Mouse (Mus musculus): ENCODE data around the gene Gm10401. TPM values are rescaled to one million over a fixed set of nuclear protein-coding genes. Genes with fewer than 3 reads are reported as not detected.
"Not testable (repeated sequence)": the region's sequence is repeated elsewhere in the genome, so short reads cannot be mapped to it uniquely, and the experiment has no call there.

Gm10401 gene
- total RNA-seq, 2 experiments from 2014 or later: not detected

DNA sequence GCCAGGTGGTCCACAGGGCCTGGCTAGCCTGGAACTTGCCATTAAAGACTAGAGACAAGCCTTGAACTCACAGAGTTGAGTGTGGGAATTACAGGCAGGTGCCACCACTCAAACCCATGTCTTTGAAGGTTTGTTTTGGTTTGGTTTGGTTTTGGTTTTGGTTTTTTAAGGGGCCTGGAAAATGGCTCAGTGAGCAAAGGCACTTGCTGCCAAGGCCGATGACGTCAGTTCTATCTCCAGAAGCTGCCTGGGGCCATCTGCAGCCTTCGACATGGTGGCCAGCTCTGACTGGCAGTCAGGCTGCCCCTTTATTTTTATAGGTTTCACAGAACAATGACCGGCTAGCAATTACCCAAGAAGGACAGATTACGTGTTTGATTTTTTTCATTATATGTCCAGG is 22.9 kb upstream of the Gm10401 start:
- intact Hi-C loops (cut with DNase I): no loop called here
- DNase-seq: no peak

DNA sequence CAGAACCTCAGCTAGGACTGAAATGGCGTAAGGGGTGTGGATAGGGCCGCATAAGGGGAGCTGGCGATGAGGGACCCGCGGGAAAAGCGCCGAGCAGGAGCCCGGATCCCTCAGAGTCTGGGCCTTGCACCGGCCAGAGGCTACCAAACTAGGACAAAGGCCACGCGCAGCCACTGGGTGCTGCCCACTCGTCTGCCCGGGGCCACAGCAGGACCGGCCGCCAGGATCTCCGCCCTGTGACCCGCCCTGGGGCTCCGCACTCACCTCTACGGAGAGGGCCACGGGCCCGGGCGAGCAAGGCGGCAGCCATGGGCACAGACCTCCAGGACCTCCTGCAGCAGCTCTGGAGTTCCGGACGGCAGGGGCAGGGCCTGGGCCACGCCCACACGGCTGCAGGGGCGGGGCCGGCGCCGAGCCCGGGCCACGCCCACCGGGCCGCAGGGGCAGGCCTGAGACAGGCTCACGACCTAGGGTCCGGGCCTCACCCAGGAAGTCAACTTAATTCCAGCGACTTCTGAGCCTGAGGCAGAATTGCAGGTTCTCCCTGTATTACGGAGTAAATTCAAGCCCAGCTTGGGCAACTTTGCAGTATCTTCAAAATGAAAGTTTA is 21.0 kb upstream of the Gm10401 start, which contains the start of gene Acads:
Gene Acads, minus strand, starts transcription at position 386 of the 610 bp plus-strand sequence.
- intact Hi-C loops (cut with DNase I): no loop called here
- DNase-seq: peak; percentile 88 to 90

DNA sequence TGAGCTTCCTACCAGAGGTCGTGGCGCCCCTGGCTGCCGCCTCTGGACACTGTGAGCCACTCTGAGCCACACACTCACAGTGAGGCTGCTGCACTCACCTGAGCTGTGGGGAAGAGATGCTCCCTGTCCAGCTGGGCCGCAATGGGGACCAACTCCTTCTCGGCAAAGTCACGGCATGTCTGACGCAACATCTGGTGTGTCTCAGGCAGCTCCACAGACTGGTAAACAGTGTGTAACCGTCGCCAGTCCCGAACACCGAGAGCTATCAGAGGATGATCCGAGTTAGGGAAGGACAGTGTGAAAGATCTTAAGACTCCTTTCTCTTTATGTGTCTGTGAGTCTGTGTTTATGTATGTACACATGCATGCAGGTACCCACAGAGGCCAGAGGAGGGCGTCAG is 19.4 kb upstream of the Gm10401 start:
- DNase-seq: no peak
- intact Hi-C loops (cut with DNase I): no loop called here

DNA sequence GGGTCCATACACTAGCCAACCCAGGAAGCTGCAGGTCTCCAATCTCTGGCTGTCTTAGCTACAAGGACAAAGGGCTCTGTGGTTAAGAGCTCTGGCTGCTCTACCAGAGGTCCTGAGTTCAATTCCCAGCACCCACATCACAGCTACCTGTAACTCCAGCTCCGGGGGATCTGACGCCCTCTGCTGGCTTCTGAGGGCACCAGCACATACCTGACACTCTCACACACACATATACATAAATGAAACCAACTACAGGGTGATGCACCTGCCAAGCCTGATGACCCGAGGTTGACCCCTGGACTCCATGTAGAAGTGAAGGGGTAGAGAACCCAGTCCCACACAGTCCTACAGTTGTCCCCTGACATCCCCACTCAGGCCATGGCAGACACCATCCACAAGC is 18.3 kb upstream of the Gm10401 start:
- intact Hi-C loops (cut with DNase I): no loop called here
- DNase-seq: no peak

DNA sequence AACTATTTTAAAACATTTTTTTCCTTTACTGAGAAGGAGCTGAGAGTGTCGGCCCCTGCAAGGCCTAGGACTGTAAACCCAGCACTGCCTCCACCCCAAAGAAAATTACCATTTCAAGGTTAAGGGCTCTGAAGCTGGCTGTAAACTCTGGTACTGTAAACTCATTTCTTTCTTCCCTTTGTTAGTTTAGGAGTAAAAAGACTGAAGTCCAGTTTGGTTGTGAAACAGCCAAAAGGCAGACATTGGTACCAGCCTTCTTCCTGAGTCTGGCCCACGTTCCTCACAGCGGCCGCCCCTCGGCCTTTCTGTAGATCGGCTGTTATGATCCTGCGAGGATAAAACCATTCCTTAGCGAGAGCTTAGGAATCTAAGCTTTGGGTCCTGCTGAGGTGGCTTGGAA is 16.4 kb upstream of the Gm10401 start:
- no peak for DNase-seq
- intact Hi-C loops (cut with DNase I): no loop called here

DNA sequence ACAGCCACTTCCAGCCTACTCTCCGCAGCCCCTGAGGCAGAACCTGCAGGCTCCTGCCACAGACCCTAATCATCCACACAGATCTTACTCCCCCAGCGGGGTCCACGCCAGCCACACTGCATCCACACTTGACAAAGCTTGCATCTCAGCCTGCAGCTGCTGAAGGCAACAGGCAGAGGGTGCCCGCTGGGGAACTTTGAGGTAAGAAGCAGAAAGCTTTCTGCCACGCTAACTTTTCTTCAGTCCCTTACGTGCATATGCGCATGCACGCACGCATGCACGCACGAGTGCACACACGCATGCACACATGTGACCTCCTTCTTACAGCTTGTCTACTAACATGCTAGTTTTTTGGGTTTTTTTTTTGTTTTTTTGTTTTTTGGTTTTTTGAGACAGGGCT is 15.1 kb upstream of the Gm10401 start:
- intact Hi-C loops (cut with DNase I): no loop called here
- DNase-seq: no peak

DNA sequence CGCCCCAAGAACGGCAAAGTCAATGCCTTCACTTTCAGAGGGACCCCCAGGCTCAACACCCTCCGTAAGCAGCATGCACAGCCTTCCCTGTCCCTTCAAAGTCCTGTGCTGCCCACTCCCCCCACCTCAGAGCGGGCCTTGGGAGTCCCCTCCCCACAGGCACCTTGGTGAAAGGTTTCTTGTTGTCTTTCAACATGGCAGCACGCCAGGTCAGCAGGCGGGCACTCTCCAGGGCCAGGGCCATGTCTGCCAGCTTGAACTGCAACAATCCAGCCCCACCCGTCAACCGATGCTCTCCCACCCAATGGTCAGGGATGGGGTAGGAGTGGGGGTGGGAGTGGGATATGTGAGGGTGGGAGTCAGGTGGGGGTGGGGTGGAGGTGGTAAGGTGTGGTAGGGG is 13.1 kb upstream of the Gm10401 start:
- DNase-seq: peak in 1 of 2 experiments; percentile 35

DNA sequence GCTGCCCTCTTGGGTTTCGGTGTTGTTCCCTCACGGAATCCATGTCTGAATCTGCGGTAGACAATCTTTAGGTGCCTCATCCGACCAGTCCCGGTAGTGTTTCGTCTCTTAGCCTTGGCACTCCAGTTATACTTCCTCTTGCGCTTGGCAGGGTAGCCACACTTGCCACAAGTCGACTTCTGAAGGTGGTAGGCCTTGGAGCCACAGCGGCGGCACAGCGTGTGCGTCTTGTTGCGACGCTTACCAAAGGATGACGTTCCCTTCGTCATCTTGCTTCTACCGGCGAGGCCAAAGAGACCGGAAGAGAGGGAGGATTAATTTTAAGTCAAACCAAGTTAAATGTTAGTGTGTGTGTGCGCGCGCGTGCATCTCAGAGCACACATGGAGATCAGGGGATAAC is 5.2 kb upstream of the Gm10401 start:
- DNase-seq; intact Hi-C loops (cut with DNase I): not testable (repeated sequence)

More for the DNA sequence above, 13.1 kb upstream of the Gm10401 start:
- intact Hi-C loops (cut with DNase I): no loop called here

DNA sequence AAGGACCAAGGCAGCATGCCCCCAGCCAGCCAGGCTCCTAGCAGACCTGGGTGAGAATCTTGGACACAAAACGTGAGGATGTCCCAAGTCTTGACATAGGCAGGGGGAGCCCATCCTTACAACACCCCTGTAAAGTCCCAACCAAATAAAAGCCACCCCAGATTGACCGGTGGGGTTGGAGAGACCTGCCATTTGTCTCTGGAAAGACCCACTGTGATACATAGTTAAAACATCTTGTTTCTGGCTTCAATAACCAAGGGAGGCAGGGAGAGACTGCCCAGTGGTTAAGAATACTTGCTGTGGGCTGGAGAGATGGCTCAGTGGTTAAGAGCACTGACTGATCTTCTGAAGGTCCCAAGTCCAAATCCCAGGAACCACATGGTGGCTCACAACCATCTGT is 4.1 kb upstream of the Gm10401 start:
- DNase-seq: no peak
- intact Hi-C loops (cut with DNase I): no loop called here

DNA sequence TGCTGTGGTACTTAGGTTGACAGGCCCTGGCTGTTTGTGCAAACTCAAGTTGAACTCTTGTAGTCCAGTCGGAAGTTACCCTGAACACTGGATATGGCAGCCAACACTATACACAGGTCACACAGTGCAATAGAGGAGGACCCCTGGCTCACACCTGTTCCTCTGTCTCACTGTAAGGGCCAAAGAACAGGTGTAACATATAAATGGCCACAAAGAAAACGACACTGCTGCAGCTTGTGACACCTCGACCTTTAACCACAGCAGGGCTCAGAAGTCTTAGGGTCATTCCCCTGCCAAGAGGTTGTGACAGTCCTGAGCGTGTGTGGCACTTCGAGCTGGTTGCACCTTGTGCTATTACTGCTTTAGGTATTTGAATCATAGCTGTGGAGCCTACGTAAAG is 2.4 kb upstream of the Gm10401 start:
- DNase-seq: no peak
- intact Hi-C loops (cut with DNase I): no loop called here

DNA sequence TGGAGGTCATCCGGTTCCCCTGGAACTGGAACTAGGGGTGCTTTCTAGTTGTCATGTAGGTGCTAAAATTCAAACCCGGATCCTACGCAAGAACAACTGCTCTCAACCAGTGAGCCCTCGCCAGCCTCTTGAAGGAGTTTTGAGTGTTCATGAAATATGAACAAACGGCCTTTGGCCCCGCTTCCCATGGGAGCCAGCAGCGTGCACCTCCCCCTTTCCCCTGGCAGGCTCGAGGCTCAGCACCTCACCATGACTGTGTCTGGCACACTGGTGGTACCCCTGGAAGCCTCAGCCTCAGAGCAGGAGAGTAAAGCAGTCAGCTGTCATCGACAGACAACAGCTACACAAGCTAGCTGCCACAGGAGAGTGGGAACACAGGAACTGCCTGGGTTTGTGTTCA is 1.9 kb upstream of the Gm10401 start:
- peak; percentile 16 to 24 for DNase-seq

DNA sequence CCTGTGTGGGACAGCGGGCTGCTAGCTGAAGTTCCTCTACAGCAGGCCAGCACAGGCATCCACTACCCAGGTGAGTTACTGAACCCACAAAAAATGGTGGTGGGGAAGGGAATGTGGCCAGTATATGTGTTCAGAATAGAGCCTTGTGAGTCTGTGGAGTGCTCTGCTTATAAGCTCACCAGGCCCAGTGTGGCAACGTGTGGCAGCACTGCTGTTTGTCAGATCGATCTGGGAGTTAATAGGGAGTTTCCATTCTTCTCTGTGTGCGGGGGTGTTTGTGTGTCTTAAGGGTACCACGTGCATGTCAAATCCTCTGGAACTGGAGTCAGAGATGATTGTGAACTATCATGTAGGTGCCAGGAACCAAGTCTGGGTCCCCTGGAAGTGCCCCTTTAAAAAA is 1.4 kb upstream of the Gm10401 start:
- intact Hi-C loops (cut with DNase I): no loop called here
- no peak for DNase-seq

More for the DNA sequence above, 1.9 kb upstream of the Gm10401 start:
- intact Hi-C loops (cut with DNase I): no loop called here

DNA sequence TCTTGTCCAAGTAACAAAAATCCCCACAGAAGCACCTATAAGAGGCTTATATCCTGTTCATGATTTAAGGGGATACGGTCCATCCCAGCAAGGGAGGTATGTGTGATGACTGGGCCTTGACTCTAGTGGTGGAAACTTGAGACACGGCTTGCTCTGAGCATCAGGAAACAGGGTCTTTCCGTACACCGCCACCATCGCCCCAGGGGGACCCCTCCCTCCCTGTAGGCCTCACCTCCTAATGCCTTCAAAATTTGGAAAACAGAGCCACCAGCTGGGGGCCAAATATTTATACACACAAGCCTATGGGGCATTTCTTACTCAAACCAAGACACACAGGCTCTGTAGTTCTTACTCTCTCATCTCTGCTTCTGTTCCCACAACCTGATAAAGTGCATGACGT is 6.3 kb downstream of the Gm10401 start:
- no peak for DNase-seq
- intact Hi-C loops (cut with DNase I): no loop called here

DNA sequence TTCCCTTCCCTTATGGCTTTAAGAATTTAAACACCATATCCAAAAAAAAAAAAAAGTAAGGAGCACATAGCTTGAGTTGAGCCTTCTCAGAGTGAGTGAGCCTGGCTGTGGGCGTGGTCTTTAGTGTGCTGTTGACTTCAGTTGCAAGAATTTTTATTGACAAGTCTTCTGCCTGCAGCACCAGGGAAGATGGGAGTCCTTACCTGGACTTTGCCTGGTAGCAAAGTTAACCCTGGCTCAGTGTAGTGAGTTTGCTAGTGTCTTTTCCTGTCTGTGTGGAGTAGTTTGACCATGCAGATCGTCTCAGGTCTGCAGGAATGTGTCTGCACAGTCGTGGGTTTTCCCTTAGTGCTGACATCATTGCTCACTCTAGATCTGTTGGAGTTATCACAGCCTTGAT is 7.1 kb downstream of the Gm10401 start:
- DNase-seq: no peak
- intact Hi-C loops (cut with DNase I): no loop called here

DNA sequence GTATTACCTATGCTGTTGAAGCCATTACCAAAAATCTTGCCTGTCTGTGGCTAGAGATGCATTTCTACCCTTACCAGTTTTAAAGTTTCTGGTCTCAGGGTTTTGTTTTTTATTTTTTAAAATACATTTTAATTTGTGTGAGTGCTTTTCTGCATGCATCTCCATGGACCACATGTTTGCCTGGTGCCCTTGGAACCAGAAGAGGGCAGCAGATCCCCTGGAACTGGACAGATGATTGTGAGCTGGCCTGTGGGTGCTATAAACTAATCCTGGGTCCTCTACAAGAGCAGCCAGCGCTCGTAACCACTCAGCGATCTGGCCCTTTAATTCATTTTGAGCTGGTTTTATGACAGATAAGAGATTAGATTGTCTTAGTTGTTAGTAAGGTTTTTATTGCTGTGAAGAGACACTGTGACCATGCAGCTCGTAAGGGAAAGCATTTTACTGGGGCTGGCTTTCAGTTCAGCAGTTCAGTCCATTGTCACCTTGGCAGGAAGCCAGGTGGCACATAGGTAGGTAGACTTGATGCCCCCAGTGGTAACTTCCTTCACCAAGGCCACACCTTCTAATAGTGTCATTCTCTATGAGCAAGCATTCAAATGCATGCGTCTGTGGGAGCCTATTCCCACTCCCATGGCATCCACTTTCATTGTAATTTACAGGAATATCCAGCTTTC is 8.4 kb downstream of the Gm10401 start:
- DNase-seq: no peak
- intact Hi-C loops (cut with DNase I): no loop called here

DNA sequence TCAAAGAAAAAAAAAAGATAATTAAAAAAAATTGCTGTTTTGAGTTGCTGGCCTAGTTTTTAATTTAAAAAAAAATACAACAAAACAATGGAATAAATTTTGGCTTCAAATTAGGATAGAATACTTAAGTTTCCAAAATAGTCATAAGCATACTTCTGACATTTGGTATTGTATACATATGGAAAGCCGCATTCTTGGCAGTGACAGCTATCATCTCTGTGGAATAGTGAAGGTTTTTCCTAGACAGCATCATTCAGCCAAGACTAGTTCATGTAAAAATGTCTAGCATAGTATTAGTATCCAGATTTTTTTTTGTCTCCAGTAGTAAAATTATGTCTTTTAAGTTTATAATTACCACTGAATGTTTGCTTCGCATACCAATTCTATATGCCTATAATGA is 12.4 kb downstream of the Gm10401 start:
- no peak for DNase-seq
- intact Hi-C loops (cut with DNase I): no loop called here

DNA sequence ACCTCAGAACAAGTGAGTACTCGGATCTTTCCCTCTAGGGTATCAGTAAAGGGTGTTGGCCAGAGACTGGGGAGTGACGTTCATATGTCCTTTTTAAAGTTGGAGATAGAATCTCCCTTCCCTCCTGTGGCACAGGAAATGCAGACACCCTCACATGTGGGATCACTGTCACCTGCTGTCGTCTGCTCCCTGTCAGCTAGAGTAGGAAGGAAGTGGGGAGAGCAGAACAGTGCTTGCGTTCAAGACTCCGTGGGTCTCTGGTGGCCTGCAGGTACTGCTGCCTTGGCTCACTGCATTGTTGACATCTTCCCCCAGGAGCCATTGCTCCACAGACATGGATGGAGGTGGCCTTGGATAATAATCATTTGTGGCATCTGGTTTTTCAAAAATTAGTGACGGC is 14.6 kb downstream of the Gm10401 start:
- no peak for DNase-seq

DNA sequence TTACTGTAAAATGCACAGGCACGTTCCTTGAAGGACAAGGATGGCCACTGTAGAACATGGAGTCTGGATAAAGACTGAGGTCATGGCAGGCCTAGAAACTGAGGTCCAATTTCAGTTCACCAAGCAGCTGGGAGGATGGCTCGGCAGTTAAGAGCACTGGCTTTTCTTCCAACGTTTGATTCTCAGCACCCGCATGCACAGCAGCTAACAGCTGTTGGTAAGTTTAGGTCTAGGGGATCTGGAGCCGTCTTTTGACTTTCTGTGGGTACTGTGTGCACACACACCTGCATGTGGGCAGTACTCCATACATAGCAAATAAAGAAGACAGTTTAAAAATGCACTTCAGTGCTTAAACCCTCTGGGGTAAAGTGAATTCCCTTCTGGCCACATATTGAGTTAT is 16.5 kb downstream of the Gm10401 start:
- DNase-seq: no peak
- intact Hi-C loops (cut with DNase I): no loop called here

More for the DNA sequence above, 14.6 kb downstream of the Gm10401 start:
- intact Hi-C loops (cut with DNase I): no loop called here

DNA sequence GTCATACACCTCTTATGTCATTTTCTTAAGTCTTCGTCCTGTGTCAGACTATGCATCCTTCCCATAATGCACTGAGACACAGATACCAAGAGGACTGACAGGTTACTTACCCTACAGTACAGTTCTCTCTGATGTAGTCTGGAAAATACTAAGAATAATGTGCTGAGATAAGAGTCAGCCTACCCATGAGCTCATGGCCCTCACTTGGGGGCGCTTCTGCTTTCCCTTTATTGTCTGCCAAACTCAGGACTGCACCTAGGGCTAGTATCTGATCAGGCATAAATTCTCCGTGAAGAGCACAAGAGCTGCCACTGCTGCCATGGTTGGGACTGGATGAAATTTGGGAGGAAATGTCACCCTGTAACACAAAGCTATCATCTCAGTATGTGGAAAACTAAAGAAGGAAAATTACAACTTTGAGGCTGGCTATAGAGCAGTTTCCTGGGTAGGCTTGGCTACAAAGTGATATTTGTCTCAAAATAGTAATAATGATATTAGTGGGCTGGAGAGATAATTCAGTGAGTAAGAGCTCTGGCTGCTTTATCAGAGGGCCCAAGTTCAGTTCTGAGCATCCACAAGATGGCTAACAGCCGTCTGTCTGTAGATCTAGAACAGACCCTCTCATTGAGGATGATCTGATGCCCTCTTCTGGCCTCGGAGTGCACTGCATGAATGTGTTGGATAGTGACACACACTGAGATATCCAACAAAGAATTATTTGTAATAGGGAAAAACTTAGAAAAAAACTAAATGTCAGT is 21.8 kb downstream of the Gm10401 start:
- intact Hi-C loops (cut with DNase I): loop anchor here (1.0 to 5.0 kb wide), 3 partner anchors 44 to 97 kb away; partner anchors contain the start of gene Sppl3

DNA sequence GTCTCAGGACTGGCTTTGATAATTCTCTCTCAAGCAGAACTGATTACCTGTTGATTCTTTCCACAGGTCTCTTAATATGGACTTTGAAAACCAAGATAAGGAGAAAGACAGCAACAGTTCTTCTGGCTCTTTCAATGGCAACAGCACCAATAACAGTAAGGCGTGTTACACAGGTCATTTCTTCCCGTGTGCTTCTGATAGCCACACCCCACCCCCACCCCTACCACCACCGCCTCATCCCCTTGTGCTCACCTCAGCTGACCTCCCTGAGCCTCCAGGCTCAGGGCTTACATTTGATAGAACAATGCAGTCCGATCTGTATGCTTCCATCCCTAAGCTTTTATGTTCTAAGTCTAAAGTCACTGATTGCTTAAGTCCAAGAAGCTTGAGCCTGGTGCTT is 23.3 kb downstream of the Gm10401 start:
- intact Hi-C loops (cut with DNase I): loop anchor here (5.0 kb wide), 1 partner anchor 42 kb away; no protein-coding TSS in a partner anchor
- DNase-seq: no peak

More for the DNA sequence above, 21.8 kb downstream of the Gm10401 start:
- DNase-seq: peak; percentile 76 to 85

DNA sequence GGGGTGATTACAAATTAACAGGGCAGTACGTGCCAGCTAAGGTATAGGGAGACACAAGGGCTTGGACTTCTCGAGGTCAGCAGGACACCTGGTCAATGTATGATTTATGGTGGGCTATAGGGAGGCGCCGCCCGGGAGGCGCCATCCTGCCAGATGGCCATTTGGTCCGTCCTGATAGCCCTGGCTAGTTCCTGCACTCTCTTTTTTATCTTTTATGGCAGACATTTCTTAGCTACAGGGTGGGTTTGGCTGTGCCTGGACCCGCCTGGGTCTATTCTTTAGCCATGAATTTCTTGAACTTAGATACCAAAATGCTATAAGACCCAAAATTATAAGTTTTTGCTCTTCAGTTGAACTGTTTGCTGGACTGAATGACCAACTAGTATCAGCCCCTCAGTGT is 24.8 kb downstream of the Gm10401 start:
- DNase-seq; intact Hi-C loops (cut with DNase I): not testable (repeated sequence)

DNA sequence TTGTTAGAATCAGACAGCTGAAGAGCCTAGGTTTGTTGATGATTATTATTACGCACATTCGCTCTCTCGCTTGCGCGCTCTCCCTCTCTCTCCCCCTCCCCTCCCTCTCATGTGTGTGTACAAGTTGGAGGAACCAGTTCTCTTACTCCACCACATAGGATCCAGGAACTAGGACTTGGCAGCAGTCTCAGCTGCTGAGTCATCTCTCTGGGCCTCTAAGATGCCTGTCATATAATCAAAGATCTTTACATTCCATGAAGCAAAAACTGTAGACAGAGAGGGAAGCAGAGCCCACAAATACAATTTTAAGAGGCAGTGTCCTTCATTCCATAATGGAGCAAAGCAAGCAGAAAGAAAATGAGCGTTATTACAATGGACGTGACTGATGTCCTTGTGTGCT is 26.0 kb downstream of the Gm10401 start:
- intact Hi-C loops (cut with DNase I): no loop called here

More for the DNA sequence above, 26.0 kb downstream of the Gm10401 start:
- peak; percentile 37 to 40 for DNase-seq
